Mouse (Mus musculus) right cerebral cortex, adult 2 months (tissue): ENCODE data around the gene Npas3.

Experiments
- DNase-seq, 2 experiments: peaks; one replicate each; pipeline ENCODE4 v3.0.0; 2021 to 2022; ENCODE audit warnings: low spot score in 2 of 2

The Npas3 gene

DNA sequence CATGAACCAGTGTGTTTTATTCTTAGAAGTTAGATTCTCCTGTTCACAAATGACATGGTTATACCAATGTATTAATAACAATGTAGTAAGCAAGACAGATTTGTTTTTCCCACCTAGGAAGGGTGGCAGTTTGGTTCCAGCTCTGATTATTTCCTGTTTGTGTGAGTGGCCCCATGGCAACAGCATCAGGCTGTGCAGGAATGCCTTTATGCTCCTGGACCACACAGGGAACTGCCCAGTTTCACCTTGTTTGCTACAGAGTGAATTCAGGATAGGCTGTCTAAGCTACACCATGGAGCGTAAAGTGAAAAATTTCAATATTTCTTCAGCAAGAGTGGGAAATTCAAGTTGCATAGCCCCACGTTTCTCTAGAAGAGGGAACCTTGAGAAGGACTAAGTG, 162.2 kb downstream of the Npas3 start:
- DNase-seq, result no peak

DNA sequence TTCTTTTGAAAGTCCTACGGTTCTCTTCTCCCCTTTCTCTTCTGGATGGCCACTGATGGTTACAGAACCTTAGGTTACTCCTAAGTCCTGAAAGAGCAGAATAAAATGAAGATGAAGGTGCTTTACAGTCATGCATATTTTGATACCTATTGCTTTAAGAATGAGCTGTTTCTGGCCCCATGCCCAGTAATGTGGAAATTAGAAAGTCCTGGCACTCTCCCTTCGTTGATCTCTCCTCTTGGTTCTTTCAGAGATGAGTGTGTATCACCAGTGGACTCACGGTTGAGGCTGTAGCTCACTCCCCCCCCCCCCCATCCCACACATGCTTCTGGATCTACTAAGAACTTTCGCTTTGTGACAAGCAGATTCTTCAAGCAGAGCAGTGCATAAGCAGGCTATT, 167.6 kb downstream of the Npas3 start:
- DNase-seq, result no peak

DNA sequence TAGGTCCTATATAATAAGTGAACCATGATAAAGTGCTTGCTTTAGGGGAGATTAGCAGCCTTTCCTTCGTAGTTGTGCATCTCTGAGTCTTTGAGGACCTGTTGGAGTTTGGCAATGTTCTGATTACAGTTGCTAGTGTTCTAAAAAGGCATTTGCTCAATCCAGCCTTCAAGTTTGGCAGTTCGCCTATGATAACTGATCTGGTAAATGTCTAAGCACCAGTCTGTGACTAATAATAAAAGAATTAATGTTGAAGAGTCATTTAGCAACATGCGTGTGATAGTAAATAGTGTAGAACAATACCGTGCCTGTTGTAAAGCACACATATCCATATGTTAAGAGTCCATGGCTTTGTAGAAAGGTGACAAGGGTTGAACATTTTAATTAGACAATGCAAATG, 173.2 kb downstream of the Npas3 start:
- no peak for DNase-seq

DNA sequence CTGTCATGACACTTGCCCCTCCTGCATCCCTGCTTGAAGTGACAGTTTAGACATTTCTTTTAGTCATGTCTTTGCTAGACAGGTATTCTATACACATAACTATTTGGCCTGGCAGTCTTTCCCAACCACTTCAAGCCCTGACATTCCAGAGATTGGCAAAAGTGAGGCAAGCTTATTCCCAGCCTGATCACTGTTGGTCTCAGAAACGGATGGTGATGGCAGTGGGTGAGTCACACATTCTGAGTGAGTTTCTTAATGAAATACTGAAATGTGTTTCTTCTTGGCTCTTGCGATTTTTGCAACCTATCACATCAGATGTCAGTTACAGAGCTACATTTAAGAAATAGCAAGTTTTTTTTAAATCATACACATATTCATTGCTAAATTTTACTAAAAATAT, 175.2 kb downstream of the Npas3 start:
- no peak for DNase-seq

DNA sequence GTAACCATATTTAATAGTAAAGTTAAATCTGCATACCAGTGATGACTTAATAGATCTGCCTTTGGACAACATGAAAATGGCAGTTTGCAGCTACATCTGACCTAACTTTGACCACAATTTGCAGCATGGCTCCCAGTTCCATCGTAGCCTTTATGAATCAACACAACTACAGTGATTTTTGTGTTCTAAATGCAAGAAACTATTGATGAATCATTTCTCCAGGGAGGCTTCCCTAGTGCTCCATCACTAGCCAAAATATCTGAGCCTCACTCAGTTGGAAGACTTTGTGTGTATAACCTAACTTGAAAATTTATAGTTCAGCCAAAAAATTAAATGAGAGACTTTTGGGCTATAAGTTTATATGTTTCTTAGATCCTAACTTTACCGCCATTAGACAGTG, 177.5 kb downstream of the Npas3 start:
- DNase-seq, result no peak

DNA sequence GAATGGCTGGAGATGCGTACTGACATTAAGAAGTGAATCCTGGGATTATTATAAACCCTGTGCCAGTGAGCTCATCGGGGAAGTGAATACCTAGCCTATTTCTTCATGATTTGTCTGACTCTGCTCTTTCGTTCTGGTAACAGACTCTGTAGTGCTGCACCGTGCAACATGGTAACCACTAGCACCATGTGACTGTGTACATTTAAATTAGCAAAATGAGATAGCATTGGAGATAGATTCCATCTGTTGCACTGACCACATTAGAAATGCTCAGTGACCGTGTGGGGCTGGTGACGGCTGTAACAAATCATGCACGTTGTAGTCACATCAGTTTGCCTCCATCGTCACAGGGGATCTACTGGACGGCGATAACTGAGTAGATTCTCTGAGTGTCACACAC, 178.7 kb downstream of the Npas3 start:
- DNase-seq, result no peak

DNA sequence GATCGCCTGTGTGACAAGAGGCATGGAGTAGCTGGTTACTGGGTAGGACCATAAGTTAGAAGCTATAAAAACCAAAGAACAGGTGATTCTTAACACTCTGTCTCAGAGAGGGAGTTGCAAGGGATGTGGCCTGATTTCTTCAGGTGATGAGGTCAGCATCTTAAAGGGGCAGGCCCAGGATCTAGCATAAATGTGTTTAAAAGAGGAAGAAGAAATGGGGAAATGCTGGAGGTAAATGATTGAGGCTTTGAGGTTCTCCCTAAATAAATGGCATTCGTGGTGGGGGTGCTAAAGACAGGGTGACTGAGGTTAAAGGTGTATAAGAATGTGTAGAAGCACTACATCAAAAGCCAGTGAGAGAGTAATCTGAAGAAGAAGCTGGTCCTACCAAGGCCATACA, 193.6 kb downstream of the Npas3 start:
- DNase-seq, result no peak

DNA sequence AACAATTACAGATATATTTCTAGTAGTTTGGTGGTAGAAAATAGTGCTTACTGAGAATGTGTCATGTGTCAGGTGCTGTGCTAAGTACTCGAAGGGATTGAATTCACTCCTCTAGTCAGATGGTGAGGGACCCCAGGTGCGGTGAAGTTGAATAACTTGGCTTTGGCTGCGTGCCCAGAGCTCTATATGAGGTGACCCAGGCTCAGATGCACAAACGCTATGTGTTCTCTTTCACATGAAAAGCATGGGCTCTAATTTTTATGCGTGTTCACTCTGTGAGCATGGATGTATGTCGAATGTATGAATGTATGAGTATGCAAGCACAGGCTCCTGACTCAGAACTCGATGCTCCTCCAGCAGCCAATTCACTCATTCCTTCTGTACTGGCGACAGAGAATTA, 199.0 kb downstream of the Npas3 start:
- no peak for DNase-seq

DNA sequence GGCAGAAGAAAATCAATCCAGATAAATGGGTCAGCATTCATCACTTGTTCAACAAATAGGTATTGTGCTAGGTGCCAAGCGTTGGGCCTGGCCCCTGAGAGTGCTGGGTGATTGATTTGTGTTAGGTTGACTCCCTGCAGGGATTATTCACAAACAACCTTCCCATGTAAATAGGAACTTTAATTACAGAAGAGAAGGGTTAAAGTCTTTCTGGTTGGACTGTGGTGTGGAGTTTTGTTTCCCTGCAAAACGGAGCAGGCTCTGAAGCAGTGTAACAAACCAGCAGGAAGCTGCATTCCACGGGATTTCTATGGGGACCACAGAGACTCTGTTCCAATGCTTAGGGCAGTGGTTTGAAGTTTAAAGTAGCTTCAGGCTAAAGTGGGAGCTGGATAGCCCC, 199.6 kb downstream of the Npas3 start:
- peak; percentile 5 to 10 for DNase-seq

DNA sequence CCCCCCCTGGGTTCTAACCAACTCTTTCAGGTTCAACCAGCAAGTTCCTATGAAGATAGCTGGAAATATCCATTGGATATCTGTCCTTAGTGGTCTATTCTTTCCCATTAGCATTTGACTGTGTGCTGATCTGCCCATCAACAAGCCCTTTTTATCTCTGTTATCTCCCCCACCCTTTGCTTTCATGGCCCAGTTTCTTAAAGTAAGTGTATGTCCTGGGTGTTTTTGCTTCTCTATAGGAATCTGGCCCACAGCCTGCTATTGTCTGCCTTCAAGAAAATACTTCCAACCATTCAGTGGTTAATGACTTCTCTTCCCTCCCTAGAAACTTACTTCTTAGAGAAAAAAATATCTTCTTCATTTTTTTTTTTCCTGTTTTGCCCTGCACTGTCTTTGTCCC, 219.1 kb downstream of the Npas3 start:
- no peak for DNase-seq

DNA sequence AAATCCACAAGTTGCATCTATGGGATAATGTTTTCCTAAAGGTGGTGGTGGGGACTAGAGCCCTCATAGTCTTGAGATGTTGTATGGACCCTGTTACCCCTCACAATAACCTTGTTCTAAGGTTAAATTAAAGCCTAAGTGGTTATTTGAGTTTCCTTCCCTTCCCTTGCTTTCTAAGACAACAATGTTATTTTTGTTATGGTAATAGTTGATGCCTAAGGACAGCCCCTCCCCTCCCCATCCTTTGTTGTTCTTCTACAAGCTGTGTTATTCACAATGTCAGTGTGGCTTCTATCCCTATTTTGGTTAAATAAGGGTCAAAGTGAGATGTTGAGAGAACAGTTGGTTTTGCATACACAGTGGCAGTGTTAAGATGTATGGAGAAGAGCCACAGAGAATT, 226.0 kb downstream of the Npas3 start:
- no peak for DNase-seq

DNA sequence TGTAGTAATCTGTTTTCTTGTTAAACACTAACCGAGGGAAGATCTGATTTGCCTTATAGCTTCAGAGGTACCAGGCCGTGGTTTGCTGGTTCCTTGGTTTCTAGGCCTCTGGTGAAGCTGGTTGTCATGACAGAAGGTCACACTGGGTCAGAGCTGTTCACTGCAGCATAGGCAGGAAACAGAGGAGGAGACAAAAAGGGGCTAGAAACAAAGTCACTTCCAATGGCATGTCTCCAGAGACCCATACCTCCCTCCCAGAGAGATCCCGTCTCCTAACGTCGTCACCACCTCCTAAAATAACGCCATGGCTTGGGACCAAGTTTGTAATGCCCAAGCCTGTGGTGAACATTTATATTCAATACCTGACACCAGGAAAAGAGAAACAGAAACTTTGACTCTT, 236.4 kb downstream of the Npas3 start:
- DNase-seq, result no peak

DNA sequence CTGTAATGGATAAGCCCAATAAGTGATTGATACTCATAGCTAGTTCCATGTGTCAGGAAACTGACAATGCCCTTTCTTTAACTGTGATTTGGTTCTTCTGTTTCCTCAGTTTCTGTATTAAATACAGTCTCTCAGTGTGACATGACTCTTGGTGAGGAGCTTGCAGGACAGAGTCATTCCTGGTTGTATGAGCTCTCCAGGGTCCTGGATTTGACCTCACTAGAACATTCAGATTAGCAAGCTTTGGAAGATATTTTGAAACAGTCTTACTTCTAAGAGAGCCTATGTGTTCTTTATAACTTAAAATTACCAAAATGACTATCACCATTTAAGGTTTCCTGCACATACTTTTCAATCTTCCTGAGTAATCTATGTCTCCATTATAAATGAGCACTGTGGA, 247.9 kb downstream of the Npas3 start:
- DNase-seq, result no peak

DNA sequence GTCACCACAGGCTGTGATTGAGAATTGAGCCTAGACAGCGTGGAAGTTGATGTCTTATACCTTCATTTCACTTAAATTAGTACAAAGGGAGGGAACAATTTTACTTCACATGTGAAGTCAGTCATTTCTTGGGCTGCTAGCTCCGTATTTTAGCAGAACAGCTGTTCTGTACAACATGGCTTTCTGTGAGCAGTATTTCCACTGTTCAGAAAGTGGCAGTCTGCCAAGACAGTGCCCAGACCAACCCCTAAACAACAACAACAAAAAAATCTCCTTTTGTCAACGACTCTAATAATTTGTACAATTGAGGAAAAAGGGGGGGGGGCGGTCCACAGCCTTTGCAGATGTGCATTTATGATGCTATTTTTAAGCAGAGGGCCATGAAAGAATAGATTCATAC, 266.4 kb downstream of the Npas3 start:
- DNase-seq, result peak; percentile 10 to 11

DNA sequence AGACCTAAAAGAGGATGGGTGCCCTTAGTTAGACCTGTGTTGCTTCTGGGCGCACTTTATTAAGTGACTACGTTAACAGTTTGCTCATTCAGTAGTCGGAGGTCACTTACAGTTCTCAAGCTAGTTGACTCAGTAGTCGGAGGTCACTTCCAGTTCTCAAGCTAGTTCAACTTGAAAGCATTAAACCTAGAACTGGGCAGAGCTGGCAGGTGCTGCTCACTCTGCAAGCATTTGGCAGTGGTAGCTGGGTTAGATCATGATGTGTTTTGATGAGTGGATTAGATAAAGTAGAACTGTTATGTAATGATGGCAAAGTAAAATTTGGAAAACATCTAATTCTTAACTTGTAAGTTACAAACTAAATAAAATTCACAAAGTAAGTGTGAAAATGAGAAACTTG, 271.1 kb downstream of the Npas3 start:
- no peak for DNase-seq

DNA sequence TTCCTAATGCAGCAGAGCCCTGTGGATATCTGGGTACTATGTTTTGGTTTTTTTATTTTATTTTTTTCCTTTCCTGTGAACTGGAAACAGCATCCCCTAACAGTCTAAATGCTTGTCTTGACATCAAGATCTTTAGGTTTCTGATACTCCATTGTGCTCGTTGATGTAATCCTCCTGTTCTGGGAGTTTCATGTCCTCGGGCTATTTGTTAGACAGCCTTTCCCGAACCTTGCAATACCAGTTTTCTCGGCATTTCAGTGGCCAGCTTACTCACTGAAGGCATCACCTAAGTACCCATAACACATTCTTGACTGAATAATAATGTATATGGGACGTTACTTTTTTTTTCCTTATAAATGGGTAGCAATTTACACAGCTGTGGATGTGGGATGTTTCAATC, 274.2 kb downstream of the Npas3 start:
- DNase-seq, result no peak

DNA sequence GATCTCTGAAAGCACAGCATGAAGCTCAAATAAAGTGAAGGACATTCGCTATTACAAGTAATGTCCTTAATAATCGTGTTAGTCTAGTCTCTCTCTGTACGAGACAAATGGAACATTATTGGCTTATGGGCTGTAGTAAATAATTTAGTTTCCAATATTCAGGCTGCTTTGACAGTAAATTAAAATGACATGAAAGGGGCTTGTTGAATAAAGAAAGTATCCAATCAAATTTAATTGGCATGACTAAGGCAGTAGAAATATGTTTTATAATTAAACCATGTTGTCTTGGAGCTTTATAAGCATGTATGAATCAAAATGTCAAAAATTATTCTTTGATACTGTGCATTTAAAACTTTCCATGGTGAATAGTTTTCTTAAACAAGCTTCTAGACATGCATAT, 278.6 kb downstream of the Npas3 start:
- DNase-seq, result no peak

DNA sequence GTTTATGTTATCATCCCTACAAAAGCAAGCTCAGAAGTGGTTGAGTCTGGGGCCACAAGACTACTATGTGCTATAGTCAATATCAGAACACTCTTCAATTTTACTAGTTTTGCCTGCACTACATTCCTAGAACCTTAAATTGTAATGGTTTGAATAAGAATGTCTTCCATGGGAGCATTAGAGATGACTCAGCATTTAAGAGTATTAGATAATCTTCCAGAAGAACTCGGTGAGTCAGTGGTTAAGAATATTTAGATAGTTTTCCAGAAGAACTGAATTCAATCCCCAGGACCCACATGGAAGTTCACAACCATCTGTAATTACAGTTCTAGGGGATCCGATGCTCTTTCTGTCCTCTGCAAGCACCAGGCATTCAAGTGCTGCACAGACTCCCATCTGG, 280.9 kb downstream of the Npas3 start:
- DNase-seq, result no peak

DNA sequence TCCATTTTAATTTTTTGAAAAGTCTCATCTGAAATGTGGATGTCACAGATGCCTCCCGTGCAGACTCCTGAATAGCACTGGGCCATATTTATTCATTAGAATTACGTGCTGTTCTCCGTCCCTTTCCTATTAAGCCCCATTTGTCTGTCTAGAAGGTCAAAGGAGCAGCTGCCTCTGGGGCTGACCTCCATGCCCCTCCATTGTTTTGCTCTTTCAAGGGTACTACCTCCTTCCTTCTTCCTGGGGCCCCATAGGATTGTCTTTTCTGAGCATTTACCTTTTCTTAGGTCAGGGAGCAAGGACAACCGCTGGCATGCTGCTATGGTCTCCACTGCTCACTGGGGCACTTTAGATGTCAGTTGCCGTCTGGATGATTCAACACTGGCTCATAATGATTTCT, 288.3 kb downstream of the Npas3 start:
- no peak for DNase-seq

DNA sequence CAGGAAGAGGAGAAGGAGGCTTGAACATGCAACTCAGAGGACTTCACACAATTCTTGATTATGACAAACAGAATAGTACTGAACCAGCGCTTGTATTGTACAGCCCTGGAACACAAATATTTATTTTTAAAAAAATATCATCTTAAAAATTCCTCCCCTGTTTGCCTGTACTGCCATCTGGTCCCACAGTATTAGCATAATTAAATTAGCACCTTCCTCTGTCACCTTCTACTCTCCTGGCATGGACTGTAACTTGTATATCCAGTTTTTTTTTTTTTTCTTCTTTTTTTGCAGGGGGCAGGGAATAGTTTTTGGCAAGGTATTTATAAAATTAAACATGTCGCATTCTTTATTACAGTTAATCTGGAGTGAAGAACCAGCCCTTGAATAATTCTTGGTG, 307.9 kb downstream of the Npas3 start:
- DNase-seq, result no peak

DNA sequence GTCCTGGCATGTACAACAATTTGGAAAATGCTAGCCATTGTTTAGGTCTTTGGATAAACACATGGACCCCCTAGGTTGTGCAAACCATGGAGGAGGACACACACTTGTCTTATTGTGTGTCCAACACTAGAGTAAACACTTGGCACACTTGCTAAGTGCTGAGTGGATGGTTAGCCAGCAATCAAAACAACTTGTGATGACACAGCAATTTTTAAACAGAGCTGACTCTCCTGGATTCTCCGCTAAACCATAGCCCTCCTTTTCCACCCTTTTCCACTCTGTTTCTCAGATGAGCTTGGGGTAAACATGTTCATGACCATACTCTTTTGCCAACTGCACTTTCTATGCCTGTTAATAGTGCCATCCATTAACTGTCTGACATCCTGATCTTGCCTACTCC, 309.8 kb downstream of the Npas3 start:
- DNase-seq, result no peak

DNA sequence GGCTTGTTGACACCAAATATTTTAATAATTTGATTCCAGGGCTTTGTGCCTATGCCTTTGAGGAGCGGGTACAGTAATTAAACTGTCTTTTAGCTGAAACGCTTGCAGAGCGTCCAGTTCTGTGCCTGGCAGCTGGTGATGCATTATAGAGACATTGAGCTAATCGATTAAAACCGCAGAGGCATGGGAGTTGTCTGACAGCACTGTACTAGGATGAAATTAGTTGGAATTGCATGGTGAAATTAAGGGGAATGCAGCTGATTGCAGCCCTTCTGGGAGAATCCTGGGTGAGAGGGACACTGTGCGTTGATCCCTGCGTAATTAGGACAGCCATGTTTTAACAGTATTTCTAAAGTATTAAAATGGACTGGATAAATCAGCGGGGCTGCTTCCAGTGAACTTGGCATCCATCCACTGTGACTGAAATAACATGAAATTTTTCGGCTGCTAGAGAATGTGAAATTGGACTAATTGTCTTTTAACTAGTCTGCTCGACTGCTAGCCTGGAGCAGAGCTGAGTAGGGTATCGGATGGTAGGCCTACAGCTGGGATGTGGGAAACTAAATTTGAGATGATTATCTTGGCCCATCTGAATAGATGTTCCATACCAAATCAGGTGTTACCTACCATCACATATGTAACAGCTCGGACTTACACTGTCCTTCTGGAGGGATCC, 318.4 kb downstream of the Npas3 start:
- no peak for DNase-seq

DNA sequence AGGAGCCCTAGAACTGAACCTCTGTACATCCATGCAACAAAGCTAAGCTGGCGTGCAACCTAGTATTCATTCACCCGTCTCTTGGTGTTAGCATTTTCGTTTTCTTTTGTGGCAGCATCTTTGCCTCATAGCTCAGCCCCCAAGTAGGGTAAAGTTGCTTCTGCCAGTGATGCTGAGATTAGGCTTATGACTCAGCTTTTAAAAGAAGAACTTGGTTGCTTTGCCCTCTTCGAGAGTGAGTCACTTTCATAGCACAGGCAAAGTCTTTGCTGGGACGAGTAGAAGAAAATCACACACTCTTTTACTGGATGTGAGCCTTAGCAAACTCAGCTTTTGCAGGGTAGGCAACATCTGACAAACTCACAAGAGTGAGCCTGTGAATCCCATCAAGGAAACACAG, 332.7 kb downstream of the Npas3 start:
- DNase-seq, result no peak

DNA sequence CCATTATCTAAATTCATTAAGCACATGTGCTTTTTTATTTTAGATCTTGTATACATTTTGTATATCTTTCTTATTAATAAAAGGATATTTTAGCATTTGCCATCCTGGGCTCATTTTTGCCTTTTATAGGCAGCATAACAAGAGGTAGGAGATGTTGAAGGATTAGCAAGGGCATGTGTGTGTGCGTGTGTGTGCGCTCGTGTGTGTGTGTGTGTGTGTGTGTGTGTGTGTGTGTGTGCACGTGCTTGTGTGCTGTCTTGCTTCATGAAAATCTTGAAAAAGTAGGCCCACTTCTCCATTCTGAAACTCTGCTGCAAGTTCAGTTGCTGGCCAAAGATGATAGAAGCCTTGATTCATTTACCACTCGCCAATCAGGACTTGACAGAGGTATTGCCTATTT, 338.8 kb downstream of the Npas3 start:
- no peak for DNase-seq
